Mouse (Mus musculus): ENCODE measurements at regions not wholly inside any gene's neighbourhood (a gene's known extent, or its start where the extent isn't known, plus 50 kb on each side); places are given as distances from the start of the nearest gene placed in this dataset.

DNA sequence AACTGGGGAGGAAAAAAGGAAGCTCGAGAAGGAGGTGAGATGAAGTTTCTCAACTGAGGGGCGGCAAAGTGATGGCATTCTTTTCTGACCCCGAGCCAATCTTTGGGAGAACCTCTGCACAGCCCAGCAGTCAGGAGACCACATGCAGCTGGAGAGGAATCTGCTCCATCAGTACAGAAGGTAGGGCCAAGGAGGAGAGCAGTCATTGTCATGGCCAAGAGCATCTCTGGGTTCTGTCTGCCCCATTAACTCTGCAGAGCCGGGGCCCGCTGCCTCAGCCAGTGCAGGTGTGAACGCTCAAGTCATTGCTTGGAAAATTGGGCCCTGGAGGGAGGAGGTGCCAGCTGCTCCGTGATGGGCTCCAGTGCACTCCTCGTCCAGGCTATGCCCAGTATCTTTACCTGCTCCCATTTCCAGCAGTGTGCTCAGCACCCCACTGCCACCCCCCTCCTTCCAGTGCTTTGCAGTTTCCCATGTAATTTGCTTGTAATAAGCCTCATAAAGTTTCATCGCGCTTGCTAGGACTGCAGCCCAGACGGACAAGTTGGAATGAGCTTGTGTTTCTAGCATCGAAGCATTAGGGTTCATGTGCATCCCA lies 162.1 kb downstream of the Brinp2 start:
- Histone ChIP-seq H3K27me3 (no peaks in the 10 kb centered on the region), H3K4me2 (no peak overlapping the region), H3K9me3 (no peaks in the 10 kb centered on the region), H3K4me3 (replicated peaks) (no peak overlapping the region), H3K9ac (no peak overlapping the region), H3K36me3 (replicated peaks) (no peaks in the 10 kb centered on the region), H3K4me1 (no peaks in the 10 kb centered on the region), H3K27ac (no peak overlapping the region)
- no peak for ATAC-seq (ENCODE audit: low FRiP score)
- 81% methylated on average over 12 of the region's 12 CpGs for WGBS

Data from forebrain, embryonic 12.5 days (tissue).